Mouse (Mus musculus) left cerebral cortex, adult 2 months (tissue): Measurements from ENCODE around the gene Wdr93. TPM values are rescaled to one million over a fixed set of nuclear protein-coding genes. Genes with fewer than 3 reads are reported as not detected.

Source experiments
- DNase-seq, 2 experiments: peaks; one replicate each; pipeline ENCODE4 v3.0.0; 2021 to 2022; ENCODE audit warnings: low spot score in 2 of 2, mixed read lengths in 1 of 2; ENCODE audit errors: extremely low spot score in 1 of 2
- H3K27ac ChIP-seq: fragments of 200-600 bp; 2 replicates; pipeline ENCODE4 v1.8.1; 2022
- H3K4me3 ChIP-seq: fragments of 200-600 bp; 2 replicates; pipeline ENCODE4 v1.8.1; 2022
- CTCF ChIP-seq: fragments of 200-600 bp; IDR thresholded peaks from 2 replicates; pipeline ENCODE4 v1.8.1; 2022; ENCODE audit warnings: antibody characterized with exemption, mild to moderate bottlenecking, moderate library complexity
- intact Hi-C: fragments of 180-260 bp; cut with DNase I; formaldehyde crosslinking; loops from one replicate; pipeline ENCODE4 v1.15.1; 2025
- total RNA-seq, 2 experiments: library from RNA; stranded (reverse); gene quantifications; 2 replicates each; pipeline ENCODE4 v1.2.3; 2021

Gene Wdr93
- total RNA-seq, 2 experiments from 2014 or later = 0.35 TPM; not detected in 1

DNA sequence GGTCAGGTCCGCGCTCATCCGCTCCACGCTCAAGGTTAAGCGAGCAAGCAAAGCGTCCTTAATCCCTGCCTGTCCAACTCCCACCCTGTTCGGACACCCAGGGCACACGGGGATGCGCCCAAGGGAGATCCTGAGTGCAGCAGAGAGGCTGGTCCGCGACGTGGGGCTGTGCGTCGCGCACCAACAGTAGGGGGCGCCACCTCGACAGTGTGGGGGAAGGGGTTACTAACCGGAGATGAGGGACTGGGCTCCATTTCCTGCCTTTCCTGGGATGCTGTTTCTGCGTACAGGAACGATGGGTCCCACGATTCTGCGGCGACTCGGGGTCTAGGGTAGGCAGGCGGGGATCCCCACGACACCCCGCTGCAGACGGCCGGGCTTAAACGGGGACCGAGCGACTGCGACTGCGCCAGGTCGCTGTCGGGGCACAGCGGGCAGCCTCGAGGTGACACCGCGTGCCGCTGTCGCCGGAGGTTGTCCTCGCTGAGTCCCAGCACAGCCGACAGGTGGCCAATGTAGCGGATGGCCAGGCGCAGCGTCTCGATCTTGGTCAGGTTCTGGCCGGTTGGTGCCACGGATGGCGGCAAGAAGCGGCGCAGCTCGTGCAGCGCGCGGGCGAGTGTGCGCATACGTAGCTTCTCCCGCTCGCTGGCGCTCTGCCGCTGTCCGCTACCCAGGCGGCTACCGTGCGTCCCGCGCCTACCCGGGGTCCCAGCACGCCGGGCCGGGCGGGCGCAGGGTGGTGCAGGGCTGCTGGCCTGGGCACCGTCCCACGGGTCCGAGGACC is 49.9 kb downstream of the Wdr93 start:
- peak overlapping the region; percentile 43 for H3K4me3 ChIP-seq
- no peak overlapping the region for H3K27ac ChIP-seq
- intact Hi-C loops = no loop called here
- peak; percentile 60 for TF ChIP-seq CTCF
- DNase-seq = peak; percentile 23 to 33

DNA sequence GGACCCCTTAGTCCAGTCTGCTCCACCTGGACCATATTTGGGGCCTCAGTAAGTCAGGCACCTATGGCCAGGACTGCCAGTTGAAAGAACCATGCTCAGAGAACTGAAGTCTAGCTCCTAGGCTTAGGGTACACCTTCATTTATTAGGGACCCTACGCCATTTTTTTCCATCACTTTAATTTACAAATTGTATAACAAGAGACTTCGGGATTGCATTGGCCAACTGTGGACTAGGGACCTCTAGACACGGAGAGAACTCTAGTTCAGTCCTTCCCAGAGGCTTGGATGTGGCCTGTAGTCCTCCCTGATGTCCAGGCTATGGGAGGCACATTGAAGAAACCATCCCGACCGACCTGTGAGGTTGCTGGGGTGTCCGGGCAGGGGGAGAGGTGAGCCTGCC is 50.7 kb downstream of the Wdr93 start, which contains the start of gene Mesp1:
Gene Mesp1, minus strand, starts transcription at position 101 of the 400 bp plus-strand sequence.
- Histone ChIP-seq H3K27ac (no peak within 1 kb of the TSS), H3K4me3 (peak within 1 kb of the TSS; percentile 43)
- TF ChIP-seq CTCF = no peak
- intact Hi-C loops = no loop called here
- no peak for DNase-seq

DNA sequence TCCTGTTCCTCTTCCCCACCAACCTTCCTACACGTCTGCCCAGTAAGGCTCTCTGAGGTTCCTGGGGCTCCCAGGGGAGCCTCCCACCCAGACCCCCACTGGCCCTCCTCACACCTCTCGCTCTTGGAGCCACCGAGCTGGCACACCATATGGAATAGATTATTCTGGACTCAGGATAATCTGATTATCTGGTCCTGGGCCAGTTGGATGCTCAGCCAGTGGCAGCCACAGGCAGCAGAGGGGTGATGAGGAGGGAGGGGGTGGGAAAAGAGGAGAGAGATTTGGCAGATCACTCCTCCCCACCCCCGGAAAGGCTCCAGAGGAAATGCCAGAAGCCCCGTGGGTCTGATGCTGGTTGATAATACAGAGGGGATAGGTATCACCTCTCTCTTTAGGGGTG is 55.6 kb downstream of the Wdr93 start:
- intact Hi-C loops = loop anchor here (1.0 kb wide), 1 partner anchor 116 kb away; no protein-coding TSS in a partner anchor
- Histone ChIP-seq H3K4me3 (no peak overlapping the region), H3K27ac (no peak overlapping the region)
- TF ChIP-seq CTCF = no peak
- DNase-seq = no peak

DNA sequence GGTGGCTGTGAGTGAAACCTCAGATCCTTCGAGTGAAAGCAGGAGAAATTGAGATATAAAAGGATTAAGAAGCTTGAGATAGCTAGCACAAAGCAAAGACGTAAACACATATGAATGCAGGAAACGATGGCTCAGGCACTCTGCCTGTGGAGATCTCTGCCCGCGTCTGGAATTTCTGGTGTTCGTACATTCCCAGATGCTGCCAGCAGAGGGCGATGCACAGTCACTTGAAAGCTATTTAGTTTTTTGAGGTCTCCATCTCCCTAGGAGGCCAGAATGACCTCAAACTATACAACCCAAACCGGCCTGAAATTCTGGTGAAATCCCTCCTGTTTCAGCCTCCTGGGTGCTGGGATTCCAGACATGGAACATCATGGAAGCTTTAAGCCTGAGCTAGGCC is 56.1 kb downstream of the Wdr93 start:
- intact Hi-C loops = loop anchor here (1.0 kb wide), 1 partner anchor 115 kb away; no protein-coding TSS in a partner anchor
- peak; percentile 91 for TF ChIP-seq CTCF
- Histone ChIP-seq H3K27ac (no peak overlapping the region), H3K4me3 (no peak overlapping the region)
- peak; percentile 76 to 83 for DNase-seq

DNA sequence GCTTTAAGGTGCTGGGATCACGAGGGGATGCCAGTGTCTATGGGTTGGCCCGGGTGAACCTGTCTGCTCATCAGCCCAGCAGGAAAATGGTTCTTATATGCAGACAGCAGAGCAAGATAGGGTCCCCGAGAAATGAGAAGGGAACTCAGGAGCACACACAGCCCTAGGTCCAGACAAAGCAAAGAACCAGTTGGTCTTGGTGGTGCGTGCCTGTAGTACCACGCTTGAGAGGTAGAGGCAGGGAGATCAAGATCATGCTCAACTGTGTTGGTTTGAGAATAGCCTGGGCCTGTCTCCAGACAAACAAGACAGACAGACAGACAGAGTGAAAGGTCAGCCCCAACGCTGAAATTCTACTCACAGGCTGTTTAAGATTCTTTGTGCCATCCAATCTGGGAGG is 56.5 kb downstream of the Wdr93 start:
- intact Hi-C loops = loop anchor here (1.0 kb wide), 1 partner anchor 115 kb away; no protein-coding TSS in a partner anchor
- no peak overlapping the region for H3K4me3 ChIP-seq
- no peak for TF ChIP-seq CTCF
- no peak overlapping the region for H3K27ac ChIP-seq
- DNase-seq = no peak

DNA sequence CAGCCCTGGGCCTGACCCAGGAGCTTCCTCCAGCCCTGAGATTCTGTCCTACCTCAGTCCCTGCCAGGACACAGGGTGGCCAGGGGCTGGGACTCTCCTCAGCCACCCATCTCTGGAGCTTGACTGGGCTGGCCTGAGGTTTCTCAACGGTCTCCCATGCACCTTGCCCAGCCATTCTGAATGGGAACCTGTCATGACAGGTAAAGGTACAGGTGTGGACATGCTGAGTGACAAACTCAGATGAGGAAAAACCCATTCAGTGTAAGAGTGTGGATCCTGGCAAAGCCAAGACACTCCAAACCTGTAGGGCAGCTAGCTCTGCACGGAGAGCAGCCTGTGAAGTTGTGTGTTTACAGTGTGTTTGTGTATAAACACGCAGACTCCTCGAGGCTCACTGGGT is 57.4 kb downstream of the Wdr93 start:
- no peak for TF ChIP-seq CTCF
- Histone ChIP-seq H3K4me3 (no peak overlapping the region), H3K27ac (no peak overlapping the region)
- no peak for DNase-seq
- intact Hi-C loops = no loop called here

DNA sequence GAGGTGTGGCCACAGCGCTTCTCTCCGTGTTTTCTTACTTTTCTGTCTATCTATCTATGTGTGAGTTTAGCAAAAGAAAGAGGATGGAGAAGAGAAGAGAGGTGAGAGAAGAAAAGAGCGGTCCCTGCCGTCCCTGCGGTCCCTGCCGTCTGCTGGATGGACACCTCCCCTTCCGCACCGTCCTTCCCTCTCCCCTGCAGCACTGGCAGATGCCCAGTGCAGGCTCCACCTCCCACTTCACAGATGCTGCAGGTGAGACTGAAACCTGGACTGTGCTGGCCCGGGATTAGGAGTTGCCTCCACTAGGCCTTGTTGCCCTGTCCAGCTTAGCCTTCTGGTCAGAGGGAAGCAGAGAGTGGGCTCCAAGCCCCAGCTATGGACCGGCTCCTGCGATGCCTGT is 58.4 kb downstream of the Wdr93 start:
- Histone ChIP-seq H3K4me3 (no peak overlapping the region), H3K27ac (no peak overlapping the region)
- intact Hi-C loops = no loop called here
- no peak for DNase-seq
- no peak for TF ChIP-seq CTCF

DNA sequence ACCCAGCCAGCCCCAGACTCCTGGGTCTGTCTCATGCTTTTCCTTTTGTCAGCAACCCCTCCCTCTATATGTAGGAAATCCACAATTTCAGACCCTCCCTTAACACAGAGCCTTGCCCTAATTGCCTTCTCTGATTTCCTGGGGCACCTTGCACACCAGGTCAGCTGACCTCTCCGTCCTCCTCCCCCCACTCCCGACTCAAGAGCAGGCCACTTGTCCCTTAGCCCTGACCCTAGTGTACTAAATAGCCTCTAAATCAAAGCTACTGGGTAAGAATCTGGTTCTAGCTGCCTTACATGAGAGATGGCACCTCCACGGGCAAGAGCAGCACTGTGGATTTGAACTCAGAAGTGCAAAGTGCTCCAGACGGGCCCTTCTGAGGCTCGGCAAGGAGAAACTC is 59.1 kb downstream of the Wdr93 start:
- intact Hi-C loops = no loop called here
- H3K4me3 ChIP-seq = no peak overlapping the region
- DNase-seq = no peak
- no peak overlapping the region for H3K27ac ChIP-seq
- TF ChIP-seq CTCF = no peak

DNA sequence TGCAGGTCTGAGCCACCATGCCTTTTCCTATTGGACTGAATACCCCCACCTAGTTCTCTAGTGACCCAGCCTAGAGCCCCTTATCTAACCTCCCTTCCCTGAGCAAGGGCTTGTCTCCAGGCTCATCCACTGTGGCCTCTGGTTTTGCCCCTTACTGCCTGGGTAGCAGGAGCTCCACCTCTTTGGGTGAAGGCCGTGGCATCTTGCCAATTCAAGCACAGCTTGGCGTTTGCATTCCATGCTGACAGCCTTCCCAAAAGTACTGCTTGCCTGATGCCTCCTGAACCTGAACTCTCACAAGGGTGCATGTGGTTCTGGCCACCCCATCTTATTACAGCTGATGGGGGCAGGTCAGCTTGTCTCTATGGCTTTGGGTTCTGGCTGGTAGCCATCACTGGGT is 60.9 kb downstream of the Wdr93 start:
- no peak overlapping the region for H3K27ac ChIP-seq
- no peak for TF ChIP-seq CTCF
- H3K4me3 ChIP-seq = no peak overlapping the region
- DNase-seq = no peak
- intact Hi-C loops = no loop called here

DNA sequence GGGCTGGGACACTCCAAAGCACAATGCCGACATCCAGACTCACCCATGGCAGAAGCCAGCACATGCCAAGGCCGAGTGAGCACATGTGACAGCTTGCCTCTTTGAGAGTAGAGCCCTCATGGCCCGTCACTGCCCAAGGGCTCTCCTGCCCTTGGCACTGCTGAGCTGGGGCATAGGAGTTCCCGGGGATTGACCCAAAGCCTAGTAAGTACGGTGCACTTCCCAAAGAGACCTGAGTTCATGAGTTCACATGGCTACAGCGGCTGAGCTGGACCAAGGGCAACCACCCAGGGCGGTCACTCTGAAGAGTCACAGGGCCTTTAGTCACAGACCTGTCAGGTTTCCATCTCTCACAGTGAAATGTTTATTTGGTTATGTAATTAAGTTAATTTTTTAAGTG is 65.6 kb downstream of the Wdr93 start:
- no peak for DNase-seq
- intact Hi-C loops = no loop called here
- H3K4me3 ChIP-seq = no peak overlapping the region
- TF ChIP-seq CTCF = no peak
- no peak overlapping the region for H3K27ac ChIP-seq

DNA sequence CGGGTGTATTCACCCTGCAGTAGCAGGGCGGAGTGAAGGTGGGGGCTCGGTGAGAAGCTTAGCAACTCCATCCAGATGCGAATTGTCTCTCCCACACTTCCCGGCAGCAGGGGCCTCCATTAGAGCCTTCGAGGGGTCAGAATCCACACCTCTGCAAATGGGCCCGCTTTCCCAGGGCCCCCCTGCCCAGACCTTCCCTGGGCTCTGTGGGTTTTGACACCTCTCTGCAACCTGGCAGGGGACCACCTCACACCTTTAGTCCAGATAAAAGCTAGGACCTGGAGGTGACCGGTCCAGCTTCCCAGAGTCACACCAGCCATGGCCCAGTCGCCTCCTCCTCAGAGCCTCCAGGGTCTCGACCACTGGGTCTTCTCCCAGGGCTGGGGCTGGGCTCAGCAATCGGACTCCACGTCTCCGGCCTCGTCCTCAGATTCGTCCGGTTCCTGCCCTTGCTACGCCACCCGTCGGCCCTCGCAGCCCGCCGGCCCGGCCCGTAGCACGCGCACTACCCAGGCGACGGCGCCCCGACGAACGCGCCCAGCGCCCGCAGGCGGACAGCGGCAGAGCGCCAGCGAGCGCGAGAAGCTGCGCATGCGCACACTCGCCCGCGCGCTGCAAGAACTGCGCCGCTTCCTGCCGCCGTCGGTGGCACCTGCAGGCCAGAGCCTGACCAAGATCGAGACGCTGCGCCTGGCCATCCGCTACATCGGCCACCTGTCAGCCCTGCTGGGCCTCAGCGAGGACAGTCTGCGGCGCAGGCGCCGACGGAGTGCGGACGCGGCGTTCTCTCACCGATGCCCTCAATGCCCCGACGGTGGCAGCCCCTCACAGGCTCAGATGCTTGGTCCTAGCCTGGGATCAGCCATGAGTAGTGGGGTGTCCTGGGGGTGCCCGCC is 67.9 kb downstream of the Wdr93 start, which contains the start of gene Mesp2:
Gene Mesp2, plus strand, starts transcription at position 117 of the 896 bp plus-strand sequence.
- no peak; the same call in none of the 2 replicates for TF ChIP-seq CTCF
- Histone ChIP-seq H3K4me3 (peak within 1 kb of the TSS; percentile 48), H3K27ac (no peak within 1 kb of the TSS)
- intact Hi-C loops = no loop called here
- peak; percentile 73 to 79 for DNase-seq

DNA sequence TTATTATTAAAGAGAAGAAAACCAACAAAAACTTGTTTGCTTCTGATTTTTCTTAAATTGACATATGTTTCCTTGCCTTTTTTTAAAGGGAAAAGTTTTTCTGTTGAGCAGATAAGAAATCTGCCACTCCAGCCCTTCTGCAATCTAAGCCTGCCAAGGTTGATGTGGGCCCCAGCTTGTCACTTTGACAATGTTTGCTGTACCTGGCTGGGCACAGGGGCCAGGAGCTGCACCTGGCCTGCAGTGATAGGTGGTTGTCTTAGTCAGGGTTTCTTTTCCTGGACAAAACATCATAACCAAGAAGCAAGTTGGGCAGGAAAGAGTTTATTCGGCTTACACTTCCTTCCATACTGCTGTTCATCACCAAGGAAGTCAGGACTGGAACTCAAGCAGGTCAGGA is 70.4 kb downstream of the Wdr93 start:
- Histone ChIP-seq H3K4me3 (no peak overlapping the region), H3K27ac (no peak overlapping the region)
- no peak for DNase-seq
- TF ChIP-seq CTCF = no peak
- intact Hi-C loops = no loop called here
